Mouse (Mus musculus): ENCODE results near the gene Soga3.

Gene Soga3

GRCm38 (mm10) chr10:29143566-29144335, at the start of gene Soga3:
Soga3 (plus strand) TSS chr10:29143839.
- DNase-seq = no peak

GRCm38 (mm10) chr10:29106962-29107361, 36.7 kb upstream of the Soga3 start:
- DNase-seq = no peak

- DNase-seq = no peak
Measured at GRCm38 (mm10) chr10:29142556-29143105, 1.0 kb upstream of the Soga3 start.

- no peak for DNase-seq
Measured at GRCm38 (mm10) chr10:29144612-29145405, 1.2 kb downstream of the Soga3 start.

GRCm38 (mm10) chr10:29146198-29146857, 2.7 kb downstream of the Soga3 start:
- no peak for DNase-seq

- peak; percentile 72 for DNase-seq
Measured at GRCm38 (mm10) chr10:29146858-29147640, 3.4 kb downstream of the Soga3 start.

- DNase-seq = no peak
Measured at GRCm38 (mm10) chr10:29147641-29147990, 4.0 kb downstream of the Soga3 start.

- DNase-seq = no peak
Measured at GRCm38 (mm10) chr10:29148076-29148475, 4.4 kb downstream of the Soga3 start.

GRCm38 (mm10) chr10:29155304-29155703, 11.7 kb downstream of the Soga3 start:
- DNase-seq = no peak

- no peak for DNase-seq
Measured at GRCm38 (mm10) chr10:29161664-29162063, 18.0 kb downstream of the Soga3 start.

GRCm38 (mm10) chr10:29173778-29174177, 30.1 kb downstream of the Soga3 start:
- DNase-seq = no peak

GRCm38 (mm10) chr10:29175656-29176055, 32.0 kb downstream of the Soga3 start:
- DNase-seq = no peak

GRCm38 (mm10) chr10:29176881-29177280, 33.2 kb downstream of the Soga3 start:
- DNase-seq = no peak

GRCm38 (mm10) chr10:29178003-29178402, 34.4 kb downstream of the Soga3 start:
- no peak for DNase-seq

GRCm38 (mm10) chr10:29180210-29180609, 36.6 kb downstream of the Soga3 start:
- no peak for DNase-seq

GRCm38 (mm10) chr10:29181046-29181445, 37.4 kb downstream of the Soga3 start:
- DNase-seq = no peak

- no peak for DNase-seq
Measured at GRCm38 (mm10) chr10:29193769-29194168, 50.1 kb downstream of the Soga3 start.

GRCm38 (mm10) chr10:29196811-29197210, 53.2 kb downstream of the Soga3 start:
- DNase-seq = no peak

- DNase-seq = no peak
Measured at GRCm38 (mm10) chr10:29198642-29199041, 55.0 kb downstream of the Soga3 start, which contains the start of gene Gm49353. Gm49353 (plus strand) TSS chr10:29198954.

GRCm38 (mm10) chr10:29199835-29200234, 56.2 kb downstream of the Soga3 start:
- DNase-seq = no peak

- no peak for DNase-seq
Measured at GRCm38 (mm10) chr10:29200609-29201008, 57.0 kb downstream of the Soga3 start.

- DNase-seq = no peak
Measured at GRCm38 (mm10) chr10:29206730-29207129, 63.1 kb downstream of the Soga3 start.

All from kidney, adult 18-20 months (tissue).